ENCODE assay signal across 8 mouse cellular contexts in genomic region chr13:37854031-37854431, GRCm38 (mm10).
DNase-seq lines count a peak whose midpoint lies in the region; ATAC-seq lines count a peak whose summit lies in the region.

No protein-coding gene starts in this region.

- peak overlapping the region; percentile 25 for H3K4me3 ChIP-seq in hindbrain, embryonic 16.5 days (ENCODE audit: low read length)
- H3K4me3 ChIP-seq in liver, embryonic 13.5 days (replicated peaks) = peak overlapping the region; percentile 62

- H3K9ac ChIP-seq in hindbrain, embryonic 16.5 days (ENCODE audit: low read depth, low read length) = peak overlapping the region; percentile 52; the same call in 1 of the 2 replicates
- H3K9ac ChIP-seq in liver, embryonic 13.5 days = peak overlapping the region; percentile 81

- peak; percentile 21; the same call in 1 of the 2 replicates for ATAC-seq in hindbrain, embryonic 16.5 days
- peak; percentile 2; the same call in 1 of the 2 replicates for ATAC-seq in liver, embryonic 13.5 days (ENCODE audit: low read depth)

- no peaks in the 10 kb centered on the region for H3K9me3 ChIP-seq in hindbrain, embryonic 16.5 days (ENCODE audit: control insufficient read depth, low read length)
- no peaks in the 10 kb centered on the region for H3K9me3 ChIP-seq in liver, embryonic 13.5 days (replicated peaks)

- peak overlapping the region; percentile 60 for H3K4me2 ChIP-seq in hindbrain, embryonic 16.5 days (ENCODE audit: low read length)
- peak overlapping the region; percentile 95 for H3K4me2 ChIP-seq in liver, embryonic 13.5 days

- WGBS in hindbrain, embryonic 16.5 days = 4% methylated on average over 14 of the region's 14 CpGs
- 3% methylated on average over 14 of the region's 14 CpGs for WGBS in liver, embryonic 13.5 days (ENCODE audit: insufficient replicate concordance)

- H3K4me1 ChIP-seq in hindbrain, embryonic 16.5 days (ENCODE audit: control insufficient read depth, insufficient read depth, low read depth, low read length) = peaks cover 8% of the 10 kb centered on the region
- peaks cover 88% of the 10 kb centered on the region for H3K4me1 ChIP-seq in liver, embryonic 13.5 days (replicated peaks)

- H3K27me3 ChIP-seq in hindbrain, embryonic 16.5 days (replicated peaks; ENCODE audit: control insufficient read depth, insufficient read depth, low read length) = no peaks in the 10 kb centered on the region
- H3K27me3 ChIP-seq in liver, embryonic 13.5 days = no peaks in the 10 kb centered on the region

- peak overlapping the region; percentile 40; the same call in 1 of the 2 replicates for H3K27ac ChIP-seq in hindbrain, embryonic 16.5 days (ENCODE audit: low read depth, low read length)
- peak overlapping the region; percentile 93 for H3K27ac ChIP-seq in liver, embryonic 13.5 days

- no peaks in the 10 kb centered on the region for H3K36me3 ChIP-seq in hindbrain, embryonic 16.5 days (ENCODE audit: control insufficient read depth, insufficient read depth, low read length)
- no peaks in the 10 kb centered on the region for H3K36me3 ChIP-seq in liver, embryonic 13.5 days

- DNase-seq in cerebellum, adult 11-12 months = peak; percentile 9
- no peak for DNase-seq in cerebellum, adult 11 months
- peak; percentile 68 to 80 for DNase-seq in adrenal gland, postnatal 36 days
- peak; percentile 44 for DNase-seq in gastrocnemius, adult 18-20 months (ENCODE audit: low spot score)
- DNase-seq in liver, embryonic 13.5 days = no peak
- peak; percentile 53 for DNase-seq in naive thymus-derived CD4-positive, alpha-beta T cell, adult 2 months (ENCODE audit: low read depth)
- DNase-seq in thymus, adult 18-20 months = peak; percentile 45 to 57

Comparison
In these comparisons a context has a peak if more than half of its experiments do, and no peak if none do; other contexts are left out.
1. DNase-seq: peak in cerebellum, adult 11-12 months (single experiment), adrenal gland, postnatal 36 days (2 of 2), gastrocnemius, adult 18-20 months (single experiment), naive thymus-derived CD4-positive, alpha-beta T cell, adult 2 months (single experiment) and thymus, adult 18-20 months (2 of 2); none in cerebellum, adult 11 months (single experiment) and liver, embryonic 13.5 days (single experiment).